Mouse (Mus musculus): Measurements from ENCODE around the gene Adarb2. TPM values are rescaled to one million over a fixed set of nuclear protein-coding genes. Genes with fewer than 3 reads are reported as not detected.

Adarb2 gene
- polyA plus RNA-seq, 1 experiment from 2014 or later = 1.8 TPM

- no peak overlapping the region for H3K4me2 ChIP-seq
- no peak overlapping the region for H3K4me3 ChIP-seq
- no peak overlapping the region for H3K9ac ChIP-seq
- ATAC-seq (ENCODE audit: insufficient number of reproducible peaks, insufficient read depth, low FRiP score, low TSS enrichment, low read depth) = no peak
- no peaks in the 10 kb centered on the region for H3K9me3 ChIP-seq
- H3K36me3 ChIP-seq = no peaks in the 10 kb centered on the region
- WGBS = 83% methylated on average over 8 of the region's 8 CpGs
- no peak overlapping the region for H3K27ac ChIP-seq
- no peaks in the 10 kb centered on the region for H3K4me1 ChIP-seq
- H3K27me3 ChIP-seq = no peaks in the 10 kb centered on the region
Observed at GRCm38 (mm10) chr13:8610956-8611355, 408.3 kb downstream of the Adarb2 start.

- no peak for ATAC-seq (ENCODE audit: insufficient number of reproducible peaks, insufficient read depth, low FRiP score, low TSS enrichment, low read depth)
- Histone ChIP-seq H3K9me3 (no peaks in the 10 kb centered on the region), H3K4me2 (no peak overlapping the region), H3K4me3 (no peak overlapping the region), H3K9ac (no peak overlapping the region), H3K27ac (no peak overlapping the region), H3K36me3 (no peaks in the 10 kb centered on the region), H3K4me1 (no peaks in the 10 kb centered on the region), H3K27me3 (no peaks in the 10 kb centered on the region)
- WGBS = 58% methylated on average over 14 of the region's 14 CpGs
Observed at GRCm38 (mm10) chr13:8612618-8613391, 410.1 kb downstream of the Adarb2 start.

GRCm38 (mm10) chr13:8616685-8617084 is 414.0 kb downstream of the Adarb2 start:
- no peaks in the 10 kb centered on the region for H3K27me3 ChIP-seq
- no peaks in the 10 kb centered on the region for H3K4me1 ChIP-seq
- no peak overlapping the region for H3K9ac ChIP-seq
- no peaks in the 10 kb centered on the region for H3K36me3 ChIP-seq
- WGBS = 83% methylated on average over 1 of the region's 1 CpGs
- H3K4me3 ChIP-seq = no peak overlapping the region
- H3K9me3 ChIP-seq = no peaks in the 10 kb centered on the region
- no peak overlapping the region for H3K27ac ChIP-seq
- ATAC-seq (ENCODE audit: insufficient number of reproducible peaks, insufficient read depth, low FRiP score, low TSS enrichment, low read depth) = no peak
- H3K4me2 ChIP-seq = no peak overlapping the region

- H3K27ac ChIP-seq = no peak overlapping the region
- 80% methylated on average over 2 of the region's 2 CpGs for WGBS
- H3K36me3 ChIP-seq = no peaks in the 10 kb centered on the region
- no peak overlapping the region for H3K4me2 ChIP-seq
- no peaks in the 10 kb centered on the region for H3K27me3 ChIP-seq
- no peaks in the 10 kb centered on the region for H3K9me3 ChIP-seq
- H3K4me1 ChIP-seq = no peaks in the 10 kb centered on the region
- no peak for ATAC-seq (ENCODE audit: insufficient number of reproducible peaks, insufficient read depth, low FRiP score, low TSS enrichment, low read depth)
- no peak overlapping the region for H3K4me3 ChIP-seq
- no peak overlapping the region for H3K9ac ChIP-seq
Observed at GRCm38 (mm10) chr13:8622263-8622662, 419.6 kb downstream of the Adarb2 start.

DNA sequence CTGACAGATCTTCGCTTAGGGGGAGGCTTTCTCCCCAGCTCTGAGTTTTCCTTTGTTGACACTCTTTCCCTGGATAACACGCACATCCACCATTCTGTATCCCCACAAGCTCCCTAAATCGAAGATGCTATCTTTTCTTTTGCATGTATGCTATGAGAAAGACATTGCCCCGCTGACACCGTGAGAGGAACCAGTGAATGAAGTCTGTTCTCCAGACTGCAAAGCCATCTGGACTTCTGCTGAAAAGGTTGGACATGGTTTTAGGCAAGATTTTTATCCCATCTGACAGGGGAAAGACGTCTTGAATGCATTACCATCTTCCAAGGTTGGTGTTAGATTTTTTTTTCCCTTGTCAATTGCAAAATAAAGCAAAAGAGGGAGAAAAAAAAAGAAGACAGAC is 426.9 kb downstream of the Adarb2 start:
- ATAC-seq (ENCODE audit: insufficient number of reproducible peaks, insufficient read depth, low FRiP score, low TSS enrichment, low read depth) = no peak
- WGBS = 73% methylated on average over 6 of the region's 6 CpGs

DNA sequence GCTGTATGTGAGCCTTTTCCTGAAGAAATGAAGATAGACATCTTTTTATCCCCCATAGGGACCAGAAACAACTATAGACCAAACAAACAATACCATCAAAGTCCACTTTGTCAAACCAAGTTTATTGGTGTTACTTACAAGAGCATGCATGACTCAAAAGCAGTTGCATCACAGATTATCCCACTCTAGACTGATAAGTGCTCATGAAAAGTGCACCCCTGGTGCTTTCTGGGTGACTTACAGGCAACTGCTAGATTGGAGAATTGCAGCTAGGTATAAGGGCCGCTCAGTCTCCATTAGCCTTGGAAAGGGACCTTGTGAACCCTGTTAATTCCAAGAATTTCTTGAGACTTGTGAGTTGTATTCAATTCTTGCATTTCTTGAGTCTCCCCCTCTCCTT is 429.0 kb downstream of the Adarb2 start:
- ATAC-seq (ENCODE audit: insufficient number of reproducible peaks, insufficient read depth, low FRiP score, low TSS enrichment, low read depth) = no peak
- H3K4me2 ChIP-seq = no peak overlapping the region
- no peaks in the 10 kb centered on the region for H3K27me3 ChIP-seq
- H3K27ac ChIP-seq = no peak overlapping the region
- no peak overlapping the region for H3K9ac ChIP-seq
- no peak overlapping the region for H3K4me3 ChIP-seq
- H3K36me3 ChIP-seq = no peaks in the 10 kb centered on the region
- H3K9me3 ChIP-seq = no peaks in the 10 kb centered on the region
- H3K4me1 ChIP-seq = no peaks in the 10 kb centered on the region
- 72% methylated on average over 1 of the region's 1 CpGs for WGBS

More for the DNA sequence above, 426.9 kb downstream of the Adarb2 start:
- H3K27ac ChIP-seq = no peak overlapping the region
- no peak overlapping the region for H3K4me2 ChIP-seq
- H3K4me3 ChIP-seq = no peak overlapping the region
- H3K36me3 ChIP-seq = no peaks in the 10 kb centered on the region
- H3K27me3 ChIP-seq = no peaks in the 10 kb centered on the region
- H3K9me3 ChIP-seq = no peaks in the 10 kb centered on the region
- no peak overlapping the region for H3K9ac ChIP-seq
- no peaks in the 10 kb centered on the region for H3K4me1 ChIP-seq

DNA sequence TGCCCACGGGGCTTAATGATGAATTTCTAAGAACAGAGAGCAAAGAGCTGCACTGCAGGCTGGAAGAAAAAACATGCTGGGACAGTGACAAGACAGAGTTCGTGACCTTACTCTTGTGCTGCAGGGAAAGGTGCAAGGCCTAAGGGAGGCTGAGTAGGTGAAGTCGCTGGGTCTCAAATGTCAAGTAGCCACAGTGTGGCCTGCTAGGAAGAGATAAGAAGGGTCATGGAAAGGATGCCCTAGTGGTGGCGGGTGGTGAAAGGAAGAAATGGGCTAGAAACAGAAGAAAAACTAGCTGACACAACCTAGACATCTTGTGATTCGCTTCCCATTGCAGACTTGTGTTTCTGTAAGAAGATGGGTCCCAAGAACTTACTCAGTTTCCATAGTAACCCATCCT is 429.4 kb downstream of the Adarb2 start:
- Histone ChIP-seq H3K4me2 (no peak overlapping the region), H3K4me3 (no peak overlapping the region), H3K27me3 (no peaks in the 10 kb centered on the region), H3K9me3 (no peaks in the 10 kb centered on the region), H3K36me3 (no peaks in the 10 kb centered on the region), H3K4me1 (no peaks in the 10 kb centered on the region), H3K27ac (no peak overlapping the region), H3K9ac (no peak overlapping the region)
- ATAC-seq (ENCODE audit: insufficient number of reproducible peaks, insufficient read depth, low FRiP score, low TSS enrichment, low read depth) = no peak
- 72% methylated on average over 5 of the region's 5 CpGs for WGBS

GRCm38 (mm10) chr13:8633385-8634337 is 431.0 kb downstream of the Adarb2 start:
- no peak overlapping the region for H3K9ac ChIP-seq
- WGBS = 63% methylated on average over 5 of the region's 5 CpGs
- no peak overlapping the region for H3K4me3 ChIP-seq
- H3K4me1 ChIP-seq = no peaks in the 10 kb centered on the region
- no peak for ATAC-seq (ENCODE audit: insufficient number of reproducible peaks, insufficient read depth, low FRiP score, low TSS enrichment, low read depth)
- H3K9me3 ChIP-seq = no peaks in the 10 kb centered on the region
- H3K27ac ChIP-seq = no peak overlapping the region
- H3K4me2 ChIP-seq = no peak overlapping the region
- H3K27me3 ChIP-seq = no peaks in the 10 kb centered on the region
- no peaks in the 10 kb centered on the region for H3K36me3 ChIP-seq

DNA sequence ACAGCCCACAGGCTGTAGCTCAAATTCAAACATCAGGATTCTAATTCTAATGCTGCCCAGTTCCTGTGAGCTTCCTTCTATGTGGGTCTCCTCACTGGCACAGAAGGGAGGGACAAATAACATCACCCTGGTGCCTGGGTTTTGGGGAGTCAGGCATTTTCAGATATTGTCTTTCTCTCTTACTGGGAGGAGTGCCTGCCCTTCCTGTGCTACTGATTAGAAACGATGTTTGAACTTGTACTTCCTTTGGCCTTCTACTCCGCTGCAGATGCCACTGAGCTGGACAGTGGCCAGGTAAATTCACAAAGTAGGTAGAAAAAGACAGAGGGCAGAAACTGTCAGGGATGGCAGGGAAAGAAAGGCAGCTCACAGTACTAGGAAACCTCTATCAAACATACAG is 439.4 kb downstream of the Adarb2 start:
- no peak overlapping the region for H3K4me3 ChIP-seq
- no peak overlapping the region for H3K27ac ChIP-seq
- 69% methylated on average over 2 of the region's 2 CpGs for WGBS
- ATAC-seq (ENCODE audit: insufficient number of reproducible peaks, insufficient read depth, low FRiP score, low TSS enrichment, low read depth) = no peak
- H3K9me3 ChIP-seq = no peaks in the 10 kb centered on the region
- H3K4me1 ChIP-seq = no peaks in the 10 kb centered on the region
- H3K9ac ChIP-seq = no peak overlapping the region
- no peaks in the 10 kb centered on the region for H3K36me3 ChIP-seq
- no peaks in the 10 kb centered on the region for H3K27me3 ChIP-seq
- H3K4me2 ChIP-seq = no peak overlapping the region

DNA sequence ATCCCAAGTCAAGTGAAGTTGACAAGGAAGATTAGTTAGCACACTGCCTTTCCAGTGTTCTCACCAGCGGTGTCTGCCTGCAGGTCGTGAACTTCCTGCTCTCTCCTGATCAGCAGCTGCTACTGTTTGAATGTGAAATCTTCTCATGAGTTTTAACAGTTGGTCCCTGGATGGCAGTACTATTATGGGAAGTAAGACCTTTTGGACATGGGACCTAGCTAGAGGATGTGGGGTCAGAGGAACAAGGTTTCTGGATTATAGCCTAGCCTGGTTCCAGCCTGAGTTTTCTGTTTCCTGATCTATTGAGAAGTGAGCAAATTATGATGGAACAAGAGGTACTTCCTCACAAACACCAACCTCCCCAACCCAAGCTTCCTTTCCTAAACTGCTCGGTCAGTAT is 441.3 kb downstream of the Adarb2 start:
- WGBS = 78% methylated on average over 3 of the region's 3 CpGs
- H3K27ac ChIP-seq = no peak overlapping the region
- no peak for ATAC-seq (ENCODE audit: insufficient number of reproducible peaks, insufficient read depth, low FRiP score, low TSS enrichment, low read depth)

GRCm38 (mm10) chr13:8644805-8645679 is 442.4 kb downstream of the Adarb2 start:
- Histone ChIP-seq H3K4me2 (no peak overlapping the region), H3K36me3 (no peaks in the 10 kb centered on the region), H3K9ac (no peak overlapping the region), H3K4me1 (no peaks in the 10 kb centered on the region), H3K4me3 (no peak overlapping the region), H3K27ac (no peak overlapping the region), H3K9me3 (no peaks in the 10 kb centered on the region), H3K27me3 (no peaks in the 10 kb centered on the region)
- ATAC-seq (ENCODE audit: insufficient number of reproducible peaks, insufficient read depth, low FRiP score, low TSS enrichment, low read depth) = no peak
- WGBS = 76% methylated on average over 9 of the region's 9 CpGs

More for the DNA sequence above, 441.3 kb downstream of the Adarb2 start:
- H3K4me1 ChIP-seq = no peaks in the 10 kb centered on the region
- H3K36me3 ChIP-seq = no peaks in the 10 kb centered on the region
- no peak overlapping the region for H3K4me3 ChIP-seq
- no peaks in the 10 kb centered on the region for H3K9me3 ChIP-seq
- H3K4me2 ChIP-seq = no peak overlapping the region
- H3K27me3 ChIP-seq = no peaks in the 10 kb centered on the region
- H3K9ac ChIP-seq = no peak overlapping the region

Data from embryonic facial prominence, embryonic 13.5 days (tissue).